Mouse (Mus musculus) liver, embryonic 14.5 days (tissue): ENCODE results near the gene Slc13a1. TPM values are rescaled to one million over a fixed set of nuclear protein-coding genes. Genes with fewer than 3 reads are reported as not detected.

Experiments used
- ATAC-seq: fragments of 200-750 bp; cut with Nextera tagmentation; 2 replicates; pipeline ENCODE4 v1.8.0; 2017; ENCODE audit warnings: moderate number of reproducible peaks, mild to moderate bottlenecking, moderate library complexity; ENCODE audit not compliant: insufficient read depth
- DNase-seq, 3 experiments: peaks; one replicate each; pipeline ENCODE4 v3.0.0-alpha.2; 2012 to 2013; ENCODE audit warnings: low read depth in 3 of 3, low spot score in 3 of 3
- H3K27ac ChIP-seq: fragments of 300-500 bp; sonication (generic); 2 replicates; pipeline ENCODE4 v1.5.1; 2014; ENCODE audit warnings: moderate library complexity, mild to moderate bottlenecking, control low read depth, inconsistent platforms
- H3K27me3 ChIP-seq: fragments of 300-500 bp; sonication (generic); 2 replicates; pipeline ENCODE4 v1.6.1; 2014; ENCODE audit warnings: mild to moderate bottlenecking, low read length, moderate library complexity; ENCODE audit not compliant: control insufficient read depth, insufficient read depth
- H3K36me3 ChIP-seq: fragments of 300-500 bp; sonication (generic); replicated peaks from 2 replicates; pipeline ENCODE4 v1.6.1; 2014; ENCODE audit warnings: low read depth; ENCODE audit not compliant: control insufficient read depth, insufficient read depth
- H3K4me1 ChIP-seq, 2 experiments: fragments of 200-500 bp in 1 of 2; fragments of 300-500 bp in 1 of 2; sonication (generic) in 1 of 2; replicated peaks; 2 replicates each; pipeline ENCODE4 v1.6.1; 2012 to 2014; ENCODE audit warnings: antibody characterized with exemption in 1 of 2, inconsistent platforms in 1 of 2, low read length in 1 of 2; ENCODE audit not compliant: control insufficient read depth in 2 of 2, insufficient read depth in 2 of 2
- H3K4me2 ChIP-seq: fragments of 300-500 bp; sonication (generic); 2 replicates; pipeline ENCODE4 v1.6.1; 2014; ENCODE audit warnings: low read depth, mild to moderate bottlenecking, control low read depth, moderate library complexity
- H3K4me3 ChIP-seq, 2 experiments: fragments of 200-500 bp in 1 of 2; fragments of 300-500 bp in 1 of 2; sonication (generic) in 1 of 2; 2 replicates each; pipeline ENCODE4 v1.5.1; 2012 to 2014; ENCODE audit warnings: low read depth in 2 of 2, low read length in 2 of 2, mild to moderate bottlenecking in 2 of 2, control low read depth in 1 of 2, inconsistent platforms in 1 of 2, moderate library complexity in 1 of 2; ENCODE audit not compliant: insufficient read depth in 1 of 2
- H3K9ac ChIP-seq: fragments of 300-500 bp; sonication (generic); replicated peaks from 2 replicates; pipeline ENCODE4 v1.6.1; 2014; ENCODE audit warnings: mild to moderate bottlenecking, control low read depth, moderate library complexity
- H3K9me3 ChIP-seq: fragments of 300-500 bp; sonication (generic); 2 replicates; pipeline ENCODE4 v1.6.1; 2016; ENCODE audit warnings: low read length, mixed read lengths; ENCODE audit not compliant: control insufficient read depth
- CTCF ChIP-seq: IDR thresholded peaks from 2 replicates; pipeline ENCODE4 v1.5.1; 2016; ENCODE audit warnings: antibody characterized with exemption, low read depth, control low read depth
- EP300 ChIP-seq: IDR thresholded peaks from 2 replicates; pipeline ENCODE4 v1.6.1; 2016; ENCODE audit warnings: antibody characterized with exemption, low read depth
- WGBS: fragments of 180-500 bp; shearing (Covaris S2); extraction: QIAGEN DNeasy Blood & Tissue Kit; methylation state at CpG from one replicate; pipeline ENCODE4 v1.1.7; 2014; ENCODE audit not compliant: insufficient replicate concordance; 5-methylcytosine and 5-hydroxymethylcytosine counted together
- polyA plus RNA-seq, 2 experiments: library from polyadenylated mRNA; depleted of rRNA in 1 of 2; stranded (reverse) in 1 of 2; unstranded in 1 of 2; fragments of >200 nt; fragmentation: Nextera tagmentation in 1 of 2; extraction: Ambion mirVana in 1 of 2; gene quantifications; 2 replicates each; pipeline versions ENCODE4 v1.2.1 to v1.2.3; 2012 to 2014

The Slc13a1 gene
- polyA plus RNA-seq, 2 experiments: not detected

- 60% methylated on average over 3 of the region's 3 CpGs for WGBS
- H3K4me3 ChIP-seq: no peak overlapping the region
- H3K36me3 ChIP-seq: no peaks in the 10 kb centered on the region
- no peak for ATAC-seq
- TF ChIP-seq EP300 (no peak), CTCF (no peak)
- H3K27me3 ChIP-seq: no peaks in the 10 kb centered on the region
- H3K9ac ChIP-seq: no peak overlapping the region
- no peak overlapping the region for H3K27ac ChIP-seq
- H3K4me2 ChIP-seq: no peak overlapping the region
- H3K9me3 ChIP-seq: no peaks in the 10 kb centered on the region
- no peaks in the 10 kb centered on the region for H3K4me1 ChIP-seq
- no peak for DNase-seq
Observed at GRCm38 (mm10) chr6:24183439-24183838, 15.5 kb upstream of the Slc13a1 start.

- no peaks in the 10 kb centered on the region for H3K4me1 ChIP-seq
- TF ChIP-seq CTCF: no peak
- TF ChIP-seq EP300: no peak
- no peak overlapping the region for H3K9ac ChIP-seq
- ATAC-seq: no peak
- H3K27ac ChIP-seq: no peak overlapping the region
- H3K4me3 ChIP-seq: no peak overlapping the region
- H3K4me2 ChIP-seq: no peak overlapping the region
- H3K27me3 ChIP-seq: no peaks in the 10 kb centered on the region
- no peaks in the 10 kb centered on the region for H3K36me3 ChIP-seq
- DNase-seq: no peak
- 44% methylated on average over 3 of the region's 3 CpGs for WGBS
- no peaks in the 10 kb centered on the region for H3K9me3 ChIP-seq
Observed at GRCm38 (mm10) chr6:24175393-24175792, 7.5 kb upstream of the Slc13a1 start.

GRCm38 (mm10) chr6:24173951-24174350 lies 6.1 kb upstream of the Slc13a1 start:
- TF ChIP-seq CTCF (no peak), EP300 (no peak)
- ATAC-seq: no peak
- no peaks in the 10 kb centered on the region for H3K27me3 ChIP-seq
- no peak overlapping the region for H3K9ac ChIP-seq
- no peak for DNase-seq
- no peaks in the 10 kb centered on the region for H3K36me3 ChIP-seq
- no peak overlapping the region for H3K4me3 ChIP-seq
- no peak overlapping the region for H3K27ac ChIP-seq
- H3K4me1 ChIP-seq: no peaks in the 10 kb centered on the region
- no peaks in the 10 kb centered on the region for H3K9me3 ChIP-seq
- no peak overlapping the region for H3K4me2 ChIP-seq

- WGBS: 35% methylated on average over 2 of the region's 2 CpGs
- Histone ChIP-seq H3K27me3 (no peaks in the 10 kb centered on the region), H3K36me3 (no peaks in the 10 kb centered on the region), H3K9ac (no peak overlapping the region), H3K27ac (no peak overlapping the region), H3K4me1 (no peaks in the 10 kb centered on the region), H3K4me2 (no peak overlapping the region), H3K9me3 (no peaks in the 10 kb centered on the region), H3K4me3 (no peak overlapping the region)
- TF ChIP-seq EP300: no peak
- TF ChIP-seq CTCF: no peak
- ATAC-seq: no peak
- DNase-seq: no peak
Observed at GRCm38 (mm10) chr6:24172736-24173135, 4.8 kb upstream of the Slc13a1 start.

- ATAC-seq: no peak
Observed at GRCm38 (mm10) chr6:24166772-24167171, 1.1 kb downstream of the Slc13a1 start.

More at GRCm38 (mm10) chr6:24166772-24167171, 1.1 kb downstream of the Slc13a1 start:
- no peaks in the 10 kb centered on the region for H3K27me3 ChIP-seq
- H3K36me3 ChIP-seq: no peaks in the 10 kb centered on the region
- no peaks in the 10 kb centered on the region for H3K4me1 ChIP-seq
- no peak for DNase-seq
- no peak overlapping the region for H3K4me3 ChIP-seq
- TF ChIP-seq CTCF (no peak), EP300 (no peak)
- no peak overlapping the region for H3K9ac ChIP-seq
- WGBS: 33% methylated on average over 6 of the region's 6 CpGs
- H3K4me2 ChIP-seq: no peak overlapping the region
- H3K9me3 ChIP-seq: no peaks in the 10 kb centered on the region
- no peak overlapping the region for H3K27ac ChIP-seq
